Mouse (Mus musculus): ENCODE data around the gene Abhd13. TPM values are rescaled to one million over a fixed set of nuclear protein-coding genes. Genes with fewer than 3 reads are reported as not detected.

Gene Abhd13
- polyA plus RNA-seq, 1 experiment from 2014 or later = 16.5 TPM

DNA sequence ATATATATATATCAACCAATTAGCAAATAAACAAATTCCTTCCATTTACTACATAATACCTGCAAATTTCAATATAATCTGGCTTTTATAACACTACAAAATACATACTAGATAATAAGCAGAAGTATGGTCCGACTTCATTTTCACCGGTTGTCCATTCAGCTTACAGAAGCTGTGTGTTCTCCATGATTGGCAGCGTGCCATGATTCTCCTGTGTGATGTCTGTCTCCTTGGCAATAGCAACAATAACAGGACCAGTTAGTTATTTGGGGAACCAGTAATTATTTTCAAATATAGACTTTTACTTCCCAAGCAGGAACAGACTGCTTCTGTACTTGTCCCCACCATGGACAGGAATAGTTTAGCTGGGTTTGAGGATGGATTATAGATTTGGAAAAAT is 39.7 kb downstream of the Abhd13 start:
- Histone ChIP-seq H3K27me3 (no peaks in the 10 kb centered on the region), H3K4me2 (replicated peaks) (no peak overlapping the region), H3K9ac (no peak overlapping the region), H3K27ac (replicated peaks) (no peak overlapping the region), H3K4me3 (replicated peaks) (no peak overlapping the region), H3K36me3 (no peaks in the 10 kb centered on the region), H3K4me1 (no peaks in the 10 kb centered on the region), H3K9me3 (replicated peaks) (no peaks in the 10 kb centered on the region)
- no peak for ATAC-seq (ENCODE audit: insufficient number of reproducible peaks, low FRiP score, low TSS enrichment, low read depth)
- 71% methylated on average over 3 of the region's 3 CpGs for WGBS

- no peak overlapping the region for H3K9ac ChIP-seq
- H3K9me3 ChIP-seq (replicated peaks) = no peaks in the 10 kb centered on the region
- no peaks in the 10 kb centered on the region for H3K4me1 ChIP-seq
- no peak overlapping the region for H3K4me2 ChIP-seq (replicated peaks)
- H3K4me3 ChIP-seq (replicated peaks) = no peak overlapping the region
- WGBS = 80% methylated on average over 8 of the region's 8 CpGs
- no peaks in the 10 kb centered on the region for H3K27me3 ChIP-seq
- H3K36me3 ChIP-seq = no peaks in the 10 kb centered on the region
- no peak overlapping the region for H3K27ac ChIP-seq (replicated peaks)
- ATAC-seq (ENCODE audit: insufficient number of reproducible peaks, low FRiP score, low TSS enrichment, low read depth) = no peak
These were observed 53.0 kb downstream of the Abhd13 start for GRCm38 (mm10) chr8:10030320-10031060.

GRCm38 (mm10) chr8:10031177-10031576 is 53.7 kb downstream of the Abhd13 start:
- Histone ChIP-seq H3K36me3 (no peaks in the 10 kb centered on the region), H3K4me1 (no peaks in the 10 kb centered on the region), H3K4me2 (replicated peaks) (no peak overlapping the region), H3K9ac (no peak overlapping the region), H3K27me3 (no peaks in the 10 kb centered on the region), H3K9me3 (replicated peaks) (no peaks in the 10 kb centered on the region), H3K27ac (replicated peaks) (no peak overlapping the region), H3K4me3 (replicated peaks) (no peak overlapping the region)
- WGBS = 76% methylated on average over 9 of the region's 9 CpGs
- ATAC-seq (ENCODE audit: insufficient number of reproducible peaks, low FRiP score, low TSS enrichment, low read depth) = no peak

GRCm38 (mm10) chr8:10040866-10041265 is 63.4 kb downstream of the Abhd13 start:
- Histone ChIP-seq H3K4me3 (replicated peaks) (no peak overlapping the region), H3K9ac (no peak overlapping the region), H3K36me3 (no peaks in the 10 kb centered on the region), H3K4me1 (no peaks in the 10 kb centered on the region), H3K4me2 (replicated peaks) (no peak overlapping the region), H3K27me3 (no peaks in the 10 kb centered on the region), H3K27ac (replicated peaks) (no peak overlapping the region), H3K9me3 (replicated peaks) (no peaks in the 10 kb centered on the region)
- WGBS = 55% methylated on average over 3 of the region's 3 CpGs
- no peak for ATAC-seq (ENCODE audit: insufficient number of reproducible peaks, low FRiP score, low TSS enrichment, low read depth)

Other genes starting within 250 kb of the Abhd13 start
- gene Fam155a, start 206.5 kb upstream of the Abhd13 start, polyA plus RNA-seq (2015; fragmentation: Nextera tagmentation; extraction: Ambion mirVana) = 1.1 and 1.2 TPM in 2 replicates
- not detected in 2 replicates for gene Gm10217, start 113.5 kb upstream of the Abhd13 start, polyA plus RNA-seq (2015; fragmentation: Nextera tagmentation; extraction: Ambion mirVana)
- gene Lig4, start within 50 bp of the Abhd13 start, polyA plus RNA-seq (2015; fragmentation: Nextera tagmentation; extraction: Ambion mirVana) = 4.0 and 4.2 TPM in 2 replicates
- gene Tnfsf13b, start 28.8 kb downstream of the Abhd13 start, polyA plus RNA-seq (2015; fragmentation: Nextera tagmentation; extraction: Ambion mirVana) = 0.22 TPM in 1 of 2 replicates, not detected in the other
- 0.63 and 0.67 TPM in 2 replicates for gene Myo16, start 176.2 kb downstream of the Abhd13 start, polyA plus RNA-seq (2015; fragmentation: Nextera tagmentation; extraction: Ambion mirVana)

Data from embryonic facial prominence, embryonic 15.5 days (tissue).